Mouse (Mus musculus) liver, adult 2 months (tissue): ENCODE measurements around the gene Smarcad1.

Experiments used
- CTCF ChIP-seq: fragments of 200-500 bp; IDR thresholded peaks from 2 replicates; pipeline ENCODE4 v1.5.1; 2011; ENCODE audit warnings: low read depth, low read length, control low read depth
- POLR2A ChIP-seq: fragments of 200-500 bp; IDR thresholded peaks from 2 replicates; pipeline ENCODE4 v1.6.1; 2011; ENCODE audit warnings: low read length, control low read depth; ENCODE audit not compliant: insufficient read depth; ENCODE audit errors: extremely low read depth

DNA sequence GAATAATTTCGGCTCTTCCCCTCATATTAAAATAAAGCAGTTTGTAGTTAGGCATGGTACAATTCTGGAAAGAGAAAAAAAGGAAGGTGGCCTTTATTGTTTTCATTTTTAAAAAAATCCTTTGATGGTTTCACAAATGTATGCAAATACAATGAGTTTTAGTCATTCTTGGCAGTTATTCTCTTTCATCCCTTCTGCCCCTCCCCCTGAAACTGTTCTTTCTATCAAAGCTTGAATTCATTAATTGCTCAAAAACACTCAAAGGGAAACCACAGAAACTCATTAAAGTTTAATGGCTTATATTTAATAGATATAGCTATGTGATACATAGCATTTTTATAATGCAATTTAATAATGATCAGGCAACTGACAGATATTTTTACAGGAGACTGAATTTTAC lies 95.9 kb downstream of the Smarcad1 start:
- TF ChIP-seq CTCF (no peak), POLR2A (no peak)
